Mouse (Mus musculus) layer of hippocampus, adult 18-20 months (tissue): ENCODE measurements at regions not wholly inside any gene's neighbourhood (a gene's known extent, or its start where the extent isn't known, plus 50 kb on each side); places are given as distances from the start of the nearest gene placed in this dataset.
A peak's percentile ranks its signal among the peaks of the same experiment; 100 is the strongest.

Experiments used
- DNase-seq, 2 experiments: peaks; one replicate each; pipeline ENCODE4 v3.0.0; 2022; ENCODE audit warnings: low spot score in 2 of 2

- DNase-seq: no peak
Observed at GRCm38 (mm10) chrX:12889482-12889808, 127.6 kb upstream of the Med14 start.

- DNase-seq: no peak
Observed at GRCm38 (mm10) chrX:12888708-12889481, 127.0 kb upstream of the Med14 start.

- no peak for DNase-seq
Observed at GRCm38 (mm10) chrX:12888010-12888707, 126.3 kb upstream of the Med14 start.

- DNase-seq: no peak
Observed at GRCm38 (mm10) chrX:12887516-12887915, 125.6 kb upstream of the Med14 start.

- no peak for DNase-seq
Observed at GRCm38 (mm10) chrX:12886160-12887048, 124.5 kb upstream of the Med14 start.

GRCm38 (mm10) chrX:12879233-12879632 lies 117.4 kb upstream of the Med14 start:
- DNase-seq: no peak

GRCm38 (mm10) chrX:12877506-12877905 lies 115.6 kb upstream of the Med14 start:
- DNase-seq: no peak

- peak; percentile 71 to 84 for DNase-seq
Observed at GRCm38 (mm10) chrX:12873698-12874144, 111.8 kb upstream of the Med14 start.

- peak in 1 of 2 experiments; percentile 9 for DNase-seq
Observed at GRCm38 (mm10) chrX:12873230-12873629, 111.4 kb upstream of the Med14 start.

- DNase-seq: no peak
Observed at GRCm38 (mm10) chrX:12866885-12867498, 105.1 kb upstream of the Med14 start.

GRCm38 (mm10) chrX:12866176-12866575 lies 104.3 kb upstream of the Med14 start:
- no peak for DNase-seq

- no peak for DNase-seq
Observed at GRCm38 (mm10) chrX:12860168-12860567, 98.3 kb upstream of the Med14 start.

GRCm38 (mm10) chrX:12858757-12859156 lies 96.9 kb upstream of the Med14 start:
- no peak for DNase-seq

GRCm38 (mm10) chrX:12857881-12858755 lies 96.2 kb upstream of the Med14 start:
- DNase-seq: peak in 1 of 2 experiments; percentile 17

GRCm38 (mm10) chrX:12855425-12855824 lies 93.6 kb upstream of the Med14 start:
- DNase-seq: no peak

- peak in 1 of 2 experiments; percentile 21 for DNase-seq
Observed at GRCm38 (mm10) chrX:12851684-12852083, 89.8 kb upstream of the Med14 start.

- DNase-seq: no peak
Observed at GRCm38 (mm10) chrX:12844431-12844830, 82.6 kb upstream of the Med14 start.

- DNase-seq: no peak
Observed at GRCm38 (mm10) chrX:12841021-12841325, 79.1 kb upstream of the Med14 start.

- peak; percentile 81 to 82 for DNase-seq
Observed at GRCm38 (mm10) chrX:12840160-12841020, 78.5 kb upstream of the Med14 start.
